Mouse (Mus musculus): Measurements from ENCODE around the gene Def8. TPM values are rescaled to one million over a fixed set of nuclear protein-coding genes. Genes with fewer than 3 reads are reported as not detected.

Gene Def8
- total RNA-seq, 1 experiment from 2014 or later: 85.3 TPM

- no peak for ATAC-seq (replicated peaks in 1 of 2; ENCODE audit: insufficient read depth in 1 of 2, low FRiP score in 2 of 2, low TSS enrichment in 1 of 2, low read depth in 1 of 2, poor library complexity in 2 of 2, severe bottlenecking in 2 of 2)
Measured at GRCm38 (mm10) chr8:123503801-123504467, 80.6 kb downstream of the Def8 start.

- ATAC-seq (replicated peaks in 1 of 2; ENCODE audit: insufficient read depth in 1 of 2, low FRiP score in 2 of 2, low TSS enrichment in 1 of 2, low read depth in 1 of 2, poor library complexity in 2 of 2, severe bottlenecking in 2 of 2): no peak
Measured at GRCm38 (mm10) chr8:123504591-123505195, 81.4 kb downstream of the Def8 start.

- ATAC-seq (replicated peaks in 1 of 2; ENCODE audit: insufficient read depth in 1 of 2, low FRiP score in 2 of 2, low TSS enrichment in 1 of 2, low read depth in 1 of 2, poor library complexity in 2 of 2, severe bottlenecking in 2 of 2): no peak
Measured at GRCm38 (mm10) chr8:123505267-123505666, 81.9 kb downstream of the Def8 start.

- no peak for ATAC-seq (replicated peaks in 1 of 2; ENCODE audit: insufficient read depth in 1 of 2, low FRiP score in 2 of 2, low TSS enrichment in 1 of 2, low read depth in 1 of 2, poor library complexity in 2 of 2, severe bottlenecking in 2 of 2)
Measured at GRCm38 (mm10) chr8:123505695-123506094, 82.4 kb downstream of the Def8 start.

GRCm38 (mm10) chr8:123507153-123507552, 83.8 kb downstream of the Def8 start:
- no peak for ATAC-seq (replicated peaks in 1 of 2; ENCODE audit: insufficient read depth in 1 of 2, low FRiP score in 2 of 2, low TSS enrichment in 1 of 2, low read depth in 1 of 2, poor library complexity in 2 of 2, severe bottlenecking in 2 of 2)

GRCm38 (mm10) chr8:123510819-123511218, 87.5 kb downstream of the Def8 start:
- ATAC-seq (replicated peaks in 1 of 2; ENCODE audit: insufficient read depth in 1 of 2, low FRiP score in 2 of 2, low TSS enrichment in 1 of 2, low read depth in 1 of 2, poor library complexity in 2 of 2, severe bottlenecking in 2 of 2): no peak

Other genes starting within 250 kb of the Def8 start
- gene Dpep1, start 237.3 kb upstream of the Def8 start, total RNA-seq (2017): not detected in 2 replicates
- gene Chmp1a, start 210.8 kb upstream of the Def8 start, total RNA-seq (2017): 18.1 and 52.8 TPM in 2 replicates
- 1.5 TPM in 1 of 2 replicates, not detected in the other for gene Spata33, start 210.7 kb upstream of the Def8 start, total RNA-seq (2017)
- gene Cdk10, start 198.7 kb upstream of the Def8 start, total RNA-seq (2017): 32.6 and 39.1 TPM in 2 replicates
- 1.2 and 2.5 TPM in 2 replicates for gene Spata2l, start 187.3 kb upstream of the Def8 start, total RNA-seq (2017)
- 10.5 and 12.8 TPM in 2 replicates for gene Zfp276, start 169.3 kb upstream of the Def8 start, total RNA-seq (2017)
- gene Vps9d1, start 169.2 kb upstream of the Def8 start, total RNA-seq (2017): 18.8 and 24.6 TPM in 2 replicates
- 23.7 and 38.5 TPM in 2 replicates for gene Fanca, start 105.0 kb upstream of the Def8 start, total RNA-seq (2017)
- 0.94 and 4.0 TPM in 2 replicates for gene Spire2, start 90.8 kb upstream of the Def8 start, total RNA-seq (2017)
- gene Tcf25, start 49.8 kb upstream of the Def8 start, total RNA-seq (2017): 126 and 245 TPM in 2 replicates
- gene Mc1r, start 16.4 kb upstream of the Def8 start, total RNA-seq (2017): not detected in 2 replicates
- gene Tubb3, start 12.1 kb upstream of the Def8 start, total RNA-seq (2017): 0.89 TPM in 1 of 2 replicates, not detected in the other
- gene Afg3l1, start 54.4 kb downstream of the Def8 start, total RNA-seq (2017): 16.9 and 18.8 TPM in 2 replicates
- not detected in 2 replicates for gene Dbndd1, start 91.9 kb downstream of the Def8 start, total RNA-seq (2017)
- gene Gas8, start 95.3 kb downstream of the Def8 start, total RNA-seq (2017): 18.9 and 21.1 TPM in 2 replicates
- 2.2 and 3.9 TPM in 2 replicates for gene Rhou, start 230.4 kb downstream of the Def8 start, total RNA-seq (2017)